Mouse (Mus musculus) brain, embryonic 14.5 days (tissue): Measurements from ENCODE around the gene Ppm1j. TPM values are rescaled to one million over a fixed set of nuclear protein-coding genes. Genes with fewer than 3 reads are reported as not detected.
"Not testable (repeated sequence)": the region's sequence is repeated elsewhere in the genome, so short reads cannot be mapped to it uniquely, and the experiment has no call there.

Source experiments
- DNase-seq: peaks from one replicate; pipeline ENCODE4 v3.0.0-alpha.2; 2011; ENCODE audit warnings: low read depth
- CTCF ChIP-seq: fragments of 200-500 bp; IDR thresholded peaks from 2 replicates; pipeline ENCODE4 v1.5.1; 2012; ENCODE audit warnings: inconsistent platforms, mild to moderate bottlenecking, moderate library complexity, borderline replicate concordance; ENCODE audit not compliant: insufficient read depth, insufficient read length; ENCODE audit errors: extremely low read depth
- POLR2A ChIP-seq: fragments of 200-500 bp; IDR thresholded peaks from 2 replicates; pipeline ENCODE4 v1.6.1; 2012; ENCODE audit warnings: mild to moderate bottlenecking, inconsistent platforms, borderline replicate concordance; ENCODE audit not compliant: poor library complexity, insufficient read depth, insufficient read length, severe bottlenecking; ENCODE audit errors: extremely low read depth
- polyA plus RNA-seq: library from polyadenylated mRNA; depleted of rRNA; stranded (reverse); fragments of >200 nt; gene quantifications from 2 replicates; pipeline ENCODE4 v1.2.3, GENCODE M21; 2012

Ppm1j gene
- polyA plus RNA-seq, 1 experiment, result 1.2 TPM

DNA sequence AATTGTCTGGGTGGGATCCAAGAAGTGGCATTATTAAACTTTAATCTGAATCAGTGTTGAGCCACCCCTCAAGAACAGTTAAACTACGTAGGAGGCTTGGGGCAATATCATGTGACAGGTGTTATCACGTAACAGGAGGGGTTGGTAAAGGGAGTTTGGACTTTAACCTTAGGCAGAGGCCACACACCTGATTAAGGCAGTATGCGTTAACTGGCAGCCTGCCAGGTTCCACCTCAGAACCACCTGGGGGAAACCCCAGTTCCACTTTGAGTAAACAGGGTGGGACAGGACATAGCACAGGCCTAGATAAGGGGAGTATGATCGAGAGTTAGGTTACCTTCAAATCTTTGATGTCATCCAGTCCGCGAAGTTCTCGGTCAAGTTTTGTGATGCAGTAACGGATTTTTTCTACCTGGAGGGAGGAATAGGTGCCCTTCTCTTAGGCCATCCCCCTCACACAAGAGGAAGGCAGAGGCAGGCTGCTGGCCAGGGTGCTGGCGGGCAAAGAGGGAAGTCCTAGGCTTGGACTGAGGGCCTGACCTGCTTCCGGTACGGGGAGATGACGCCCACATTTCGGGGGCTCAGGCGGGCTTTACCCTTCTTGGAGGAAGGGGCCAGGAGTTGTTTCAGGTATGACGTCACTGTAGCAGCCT is 15.7 kb downstream of the Ppm1j start:
- TF ChIP-seq CTCF, result no peak

DNA sequence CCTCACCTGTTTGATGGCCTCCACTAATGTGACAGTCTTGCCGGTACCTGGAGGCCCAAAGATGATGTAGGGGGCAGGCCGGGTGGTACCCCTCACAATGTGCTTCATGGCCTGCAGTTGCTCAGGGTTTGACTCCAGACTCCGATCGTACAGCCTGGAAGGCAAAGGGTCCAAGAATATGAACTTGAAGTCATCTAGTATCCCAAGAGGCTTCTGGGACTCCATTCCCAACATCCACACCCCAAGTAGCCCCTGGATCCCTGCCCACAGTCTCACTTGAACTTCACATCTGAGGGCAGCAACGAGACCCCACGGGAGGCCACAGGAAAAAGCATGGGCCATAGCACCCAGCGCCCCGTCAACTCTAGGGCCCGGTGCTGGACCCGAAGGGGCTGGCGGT is 19.8 kb downstream of the Ppm1j start:
- TF ChIP-seq CTCF (no peak), POLR2A (no peak)

More for the DNA sequence above, 15.7 kb downstream of the Ppm1j start:
- no peak for DNase-seq

DNA sequence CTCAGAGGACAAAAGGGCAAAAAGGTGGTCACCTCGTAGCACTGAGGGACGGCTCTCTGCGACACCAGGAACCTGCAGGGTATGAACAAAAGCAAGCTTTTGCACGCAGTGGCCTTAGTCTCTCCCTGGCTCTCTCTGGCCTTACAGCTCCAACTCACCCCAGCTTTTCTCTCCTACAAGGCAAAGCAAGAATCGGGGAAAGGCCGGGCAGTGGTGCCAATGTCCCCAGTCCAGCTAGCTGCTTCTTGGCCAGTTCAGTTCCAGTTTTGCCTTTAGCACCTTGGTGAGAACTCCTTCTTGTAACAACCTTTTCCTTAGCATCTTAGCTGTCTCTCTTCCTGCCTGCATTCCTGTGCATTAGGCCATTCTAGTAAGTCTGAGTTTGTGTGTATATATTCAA is 20.6 kb downstream of the Ppm1j start:
- no peak for DNase-seq
- no peak for TF ChIP-seq CTCF
- TF ChIP-seq POLR2A, result no peak

More for the DNA sequence above, 19.8 kb downstream of the Ppm1j start:
- no peak for DNase-seq

DNA sequence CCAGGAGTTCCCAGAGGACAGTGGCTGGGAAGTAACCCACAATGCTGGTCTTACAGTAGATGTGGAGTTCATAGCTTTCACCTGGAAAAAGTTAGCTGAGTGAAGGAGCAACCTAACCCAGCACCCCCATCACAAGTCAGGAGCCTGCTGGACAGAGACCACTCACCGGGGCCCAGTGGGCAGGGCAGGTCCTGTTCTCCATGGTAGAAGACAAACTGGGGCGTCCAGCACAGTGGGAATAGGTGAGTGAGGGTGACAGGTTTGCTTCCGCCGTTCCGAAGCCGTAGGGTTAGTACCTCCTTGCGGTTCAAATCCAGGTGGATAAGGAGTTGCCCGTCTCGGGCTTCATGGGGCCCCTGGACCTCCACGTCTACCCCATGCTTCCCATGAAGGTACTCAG is 23.5 kb downstream of the Ppm1j start:
- no peak for DNase-seq
- TF ChIP-seq CTCF (no peak), POLR2A (no peak)

DNA sequence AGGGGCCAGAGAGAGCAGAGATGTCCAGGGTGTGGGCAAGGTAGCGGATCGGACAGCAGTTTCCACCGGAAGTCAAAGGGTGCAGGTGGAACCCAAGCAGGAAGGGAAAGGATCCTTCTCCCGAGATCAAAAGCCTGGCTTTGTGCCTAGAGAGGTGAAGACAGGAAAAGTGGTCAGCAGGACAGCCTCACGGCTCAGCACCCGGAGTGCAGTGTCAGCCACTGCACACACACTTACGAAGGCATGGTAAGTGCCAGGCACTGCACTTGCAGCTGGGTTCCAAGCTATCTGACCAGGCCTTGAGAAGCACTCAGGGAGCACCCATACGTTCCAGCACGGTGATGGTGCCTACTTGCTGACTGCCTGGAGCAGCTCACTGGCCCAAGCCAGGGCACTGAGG is 24.7 kb downstream of the Ppm1j start:
- no peak for TF ChIP-seq CTCF
- no peak for TF ChIP-seq POLR2A
- DNase-seq, result no peak

DNA sequence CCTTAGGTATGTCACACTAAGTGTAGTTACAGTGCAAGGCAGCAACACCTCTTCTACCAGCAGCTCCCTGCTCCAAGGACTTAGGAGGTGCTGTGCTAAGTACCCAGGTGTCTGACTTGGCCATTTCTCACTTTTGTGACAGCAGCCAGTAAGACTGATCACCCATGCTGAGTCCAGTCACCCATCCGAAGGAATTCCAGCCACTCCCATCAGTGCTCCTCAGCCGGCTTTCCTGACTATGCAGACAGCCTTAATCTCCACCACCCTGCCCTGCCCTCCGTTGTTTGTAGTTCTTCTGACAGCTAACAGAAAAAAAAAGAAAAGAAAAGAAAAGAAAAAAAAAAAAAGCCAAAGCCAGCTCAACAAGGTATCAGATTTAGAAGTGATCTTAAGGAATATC is 30.9 kb downstream of the Ppm1j start:
- TF ChIP-seq POLR2A (no peak), CTCF (no peak)
- DNase-seq, result no peak

DNA sequence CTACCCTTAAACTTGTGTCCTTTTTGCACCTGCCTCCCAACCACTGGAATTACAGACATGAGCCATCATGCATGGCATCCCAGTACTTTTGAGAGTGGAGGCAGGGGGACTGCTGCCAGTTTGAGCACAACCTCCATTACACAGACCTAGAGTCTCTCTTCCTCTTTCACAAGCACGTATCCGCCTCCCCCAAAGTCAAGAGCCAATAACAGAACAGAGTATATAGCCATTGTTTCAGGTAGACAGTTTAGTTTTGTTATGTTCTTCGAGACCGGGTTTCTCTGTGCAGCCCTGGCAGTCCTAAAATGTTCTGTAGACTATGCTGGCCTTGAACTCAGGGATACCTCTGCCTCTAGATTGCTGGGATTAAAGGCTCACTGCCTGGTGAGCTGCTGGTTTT is 31.4 kb downstream of the Ppm1j start:
- TF ChIP-seq POLR2A (no peak), CTCF (no peak)

DNA sequence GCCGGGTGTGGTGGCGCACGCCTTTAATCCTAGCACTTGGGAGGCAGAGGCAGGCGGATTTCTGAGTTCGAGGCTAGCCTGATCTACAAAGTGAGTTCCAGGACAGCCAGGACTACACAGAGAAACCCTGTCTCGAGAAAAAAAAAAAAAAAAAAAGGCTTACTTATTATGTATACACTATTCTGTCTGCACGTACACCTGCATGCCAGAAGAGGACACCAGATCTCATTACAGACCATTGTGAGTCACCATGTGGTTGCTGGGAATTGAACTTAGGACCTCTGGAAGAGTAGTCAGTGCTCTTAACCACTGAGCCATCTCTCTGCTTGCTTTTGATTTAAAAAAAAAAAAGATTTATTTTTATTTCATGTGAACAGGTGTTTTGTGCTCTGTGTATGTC is 32.4 kb downstream of the Ppm1j start:
- not testable (repeated sequence) for DNase-seq

More for the DNA sequence above, 31.4 kb downstream of the Ppm1j start:
- DNase-seq, result no peak

DNA sequence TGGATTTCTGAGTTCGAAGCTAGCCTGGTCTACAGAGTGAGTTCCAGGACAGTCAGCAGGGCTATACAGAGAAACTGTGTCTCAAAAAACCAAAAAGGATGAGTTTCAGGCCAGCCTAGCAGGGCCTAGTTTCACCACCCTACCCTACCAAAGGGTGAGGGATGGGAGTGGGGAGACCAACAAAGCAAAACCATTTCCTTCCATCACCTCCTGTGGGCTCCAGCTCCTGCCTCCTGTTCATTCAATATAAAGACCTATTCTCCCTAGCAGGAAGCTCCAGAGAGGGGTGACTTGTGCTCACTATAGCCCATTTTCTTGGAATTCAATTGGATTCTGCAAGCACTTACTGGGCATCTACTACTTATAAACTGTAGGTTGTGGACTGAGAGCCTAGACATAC is 33.9 kb downstream of the Ppm1j start:
- no peak for DNase-seq
- TF ChIP-seq CTCF, result no peak
- no peak for TF ChIP-seq POLR2A

DNA sequence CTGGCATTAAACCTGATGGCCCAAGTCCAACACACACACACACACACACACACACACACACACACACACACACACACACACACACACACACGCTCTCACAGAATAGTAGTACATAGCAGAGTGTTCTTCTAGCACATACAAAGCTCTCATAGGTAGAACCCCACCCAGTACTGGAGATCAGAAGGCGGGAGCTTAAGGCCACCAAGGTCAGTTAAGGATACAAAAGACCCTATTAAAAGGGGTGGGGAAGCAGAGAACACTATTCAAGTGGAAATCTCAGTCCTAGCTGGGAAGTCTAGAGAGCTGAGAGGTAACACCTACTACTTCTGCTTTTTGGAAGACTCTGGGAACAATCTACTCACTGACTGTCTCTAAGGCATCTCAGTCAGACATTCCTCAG is 34.5 kb downstream of the Ppm1j start:
- TF ChIP-seq CTCF, result no peak
- no peak for TF ChIP-seq POLR2A
- DNase-seq, result no peak

DNA sequence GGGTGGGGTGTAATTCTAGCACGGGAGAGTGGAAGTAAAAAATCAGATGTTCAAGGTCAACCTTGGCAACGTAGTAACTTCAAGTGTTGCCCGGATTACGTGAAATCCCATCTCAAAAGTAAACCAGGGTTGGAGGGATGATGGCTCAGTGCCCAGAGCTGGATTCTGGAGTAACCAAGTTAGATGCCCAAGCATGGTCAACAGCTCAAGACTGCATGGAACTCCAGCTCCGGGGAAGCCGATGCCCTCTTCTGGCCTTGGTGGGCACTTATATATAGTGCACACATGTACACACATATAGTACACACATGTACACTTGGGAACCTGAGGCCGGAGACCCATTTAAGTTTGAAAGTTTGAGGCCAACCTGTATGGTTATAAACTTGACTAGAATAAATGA is 35.3 kb downstream of the Ppm1j start:
- DNase-seq, result no peak
- no peak for TF ChIP-seq POLR2A
- no peak for TF ChIP-seq CTCF

DNA sequence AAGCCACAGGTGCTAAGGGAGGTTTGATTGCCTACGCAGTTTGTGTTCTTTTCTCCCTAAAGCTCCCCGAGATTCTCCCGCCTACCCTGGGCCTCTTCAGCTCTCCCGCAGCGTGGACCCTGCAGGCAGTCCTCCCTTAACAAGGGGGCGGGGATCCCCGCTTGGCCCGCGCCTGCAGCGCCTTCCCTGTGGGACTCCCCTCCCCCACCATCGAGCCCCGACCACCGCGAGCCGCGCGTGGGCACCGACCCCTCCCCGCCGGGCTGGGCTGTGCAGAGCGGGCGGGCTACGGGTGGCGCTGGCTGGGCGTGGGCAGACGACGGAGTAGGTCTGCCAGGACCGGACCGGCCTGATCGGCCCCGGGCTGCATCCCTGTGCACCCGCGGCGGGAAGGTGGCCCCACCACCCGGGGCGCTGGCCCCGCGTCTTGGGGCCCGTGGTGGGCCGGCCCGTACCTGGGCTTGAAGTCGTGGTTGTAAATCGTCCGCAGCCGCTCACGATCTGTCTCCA is 36.7 kb downstream of the Ppm1j start:
- peak; percentile 65 for DNase-seq
- TF ChIP-seq CTCF (no peak), POLR2A (no peak)
